ENCODE assay signal across 22 mouse cellular contexts in the genomic region with DNA sequence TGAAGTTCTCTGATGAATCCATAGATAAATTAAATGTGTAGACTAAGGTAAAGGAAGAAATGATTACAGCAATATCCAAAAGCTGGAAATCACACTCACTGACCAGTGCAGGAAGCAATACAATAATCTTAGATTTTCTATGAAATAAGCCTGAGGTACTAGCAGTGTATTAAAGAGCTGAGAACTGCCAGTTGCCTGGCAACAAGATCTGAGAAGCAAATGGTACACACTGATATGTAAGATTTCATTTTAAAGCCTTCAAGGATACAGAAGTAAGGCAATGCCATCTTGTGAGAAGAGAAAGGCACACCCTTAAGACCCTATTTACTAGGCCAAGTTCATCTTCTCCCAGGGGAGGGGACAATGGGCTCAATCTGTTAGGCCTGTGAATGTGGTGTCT. TPM values are rescaled to one million over a fixed set of nuclear protein-coding genes. Genes with fewer than 3 reads are reported as not detected.
A peak's percentile ranks its signal among the peaks of the same experiment; 100 is the strongest.
DNase-seq lines count a peak whose midpoint lies in the region; ATAC-seq and TF ChIP-seq lines count a peak whose summit lies in the region.
"Had no signal": no experiment of that assay in that cellular context is flagged by ENCODE, and none has a peak within 500 bp of the region (broad histone marks: within the 10 kb centered on the region; RNA-seq: fewer than 3 reads in every experiment).

No protein-coding gene starts in this region.

- no peak overlapping the region for H3K9ac ChIP-seq in forebrain, embryonic 13.5 days
- H3K9ac ChIP-seq in forebrain, embryonic 11.5 days (ENCODE audit: low read length): no peak overlapping the region
- no peak overlapping the region for H3K9ac ChIP-seq in hindbrain, embryonic 16.5 days (ENCODE audit: low read depth, low read length)
- H3K9ac ChIP-seq in hindbrain, embryonic 12.5 days: no peak overlapping the region
- no peak overlapping the region for H3K9ac ChIP-seq in midbrain, embryonic 16.5 days (ENCODE audit: low read depth, low read length)
- H3K9ac ChIP-seq in midbrain, embryonic 13.5 days (replicated peaks): no peak overlapping the region
- no peak overlapping the region for H3K9ac ChIP-seq in lung, postnatal 0 days (replicated peaks; ENCODE audit: low read depth)
- H3K9ac ChIP-seq: heart, embryonic 12.5 days had no signal

- no peak for TF ChIP-seq EP300 in lung, postnatal 0 days (IDR thresholded peaks at IDR 0.05)

- TF ChIP-seq CTCF in lung, postnatal 0 days (IDR thresholded peaks at IDR 0.05): no peak

- no peak overlapping the region for H3K27ac ChIP-seq in forebrain, embryonic 13.5 days
- H3K27ac ChIP-seq in forebrain, embryonic 11.5 days (ENCODE audit: low read depth, low read length): no peak overlapping the region
- H3K27ac ChIP-seq in hindbrain, embryonic 16.5 days (ENCODE audit: low read depth, low read length): peak overlapping the region; percentile 54
- no peak overlapping the region for H3K27ac ChIP-seq in hindbrain, embryonic 12.5 days
- peak overlapping the region; percentile 73 for H3K27ac ChIP-seq in midbrain, embryonic 16.5 days (ENCODE audit: low read length)
- no peak overlapping the region for H3K27ac ChIP-seq in midbrain, embryonic 13.5 days
- H3K27ac ChIP-seq in lung, postnatal 0 days (ENCODE audit: low read length): no peak overlapping the region
- H3K27ac ChIP-seq: embryonic facial prominence, embryonic 10.5 days; hindbrain, embryonic 10.5 days had no signal

- no peak overlapping the region for H3K4me3 ChIP-seq in forebrain, embryonic 13.5 days
- no peak overlapping the region for H3K4me3 ChIP-seq in forebrain, embryonic 11.5 days (ENCODE audit: low read depth, low read length)
- no peak overlapping the region for H3K4me3 ChIP-seq in hindbrain, embryonic 16.5 days (ENCODE audit: low read length)
- H3K4me3 ChIP-seq in hindbrain, embryonic 12.5 days: no peak overlapping the region
- H3K4me3 ChIP-seq in midbrain, embryonic 16.5 days (ENCODE audit: low read depth, low read length): no peak overlapping the region
- no peak overlapping the region for H3K4me3 ChIP-seq in midbrain, embryonic 13.5 days (replicated peaks)
- H3K4me3 ChIP-seq in lung, postnatal 0 days (ENCODE audit: low read depth, low read length): no peak overlapping the region
- H3K4me3 ChIP-seq: embryonic facial prominence, embryonic 10.5 days; heart, embryonic 12.5 days; hindbrain, embryonic 10.5 days had no signal

- ATAC-seq in forebrain, embryonic 13.5 days: 0 out of 2 replicates have a peak, but pooled peaks have one; percentile 44
- ATAC-seq in forebrain, embryonic 11.5 days (replicated peaks; ENCODE audit: low FRiP score): no peak
- ATAC-seq in hindbrain, embryonic 16.5 days: peak; percentile 66
- ATAC-seq in hindbrain, embryonic 12.5 days (ENCODE audit: low FRiP score): no peak
- peak; percentile 83 for ATAC-seq in midbrain, embryonic 16.5 days
- ATAC-seq in midbrain, embryonic 13.5 days: no peak
- no peak for ATAC-seq in lung, postnatal 0 days
- ATAC-seq: CD4-positive, CD25-positive, alpha-beta regulatory T cell, adult 4 months; inflammation-experienced regulatory T-cells, adult 6 months; intestine, postnatal 0 days had no signal

- H3K36me3 ChIP-seq in forebrain, embryonic 13.5 days (ENCODE audit: poor library complexity, severe bottlenecking): peaks cover 74% of the 10 kb centered on the region
- no peaks in the 10 kb centered on the region; the same call in 1 of the 2 replicates for H3K36me3 ChIP-seq in forebrain, embryonic 11.5 days (ENCODE audit: control insufficient read depth, insufficient read depth, low read length)
- peaks cover 8% of the 10 kb centered on the region for H3K36me3 ChIP-seq in hindbrain, embryonic 16.5 days (ENCODE audit: control insufficient read depth, insufficient read depth, low read length)
- H3K36me3 ChIP-seq in hindbrain, embryonic 12.5 days: peaks cover 38% of the 10 kb centered on the region
- peaks cover 23% of the 10 kb centered on the region for H3K36me3 ChIP-seq in midbrain, embryonic 16.5 days (ENCODE audit: control insufficient read depth, insufficient read depth, low read length)
- H3K36me3 ChIP-seq in midbrain, embryonic 13.5 days: peaks cover 76% of the 10 kb centered on the region
- H3K36me3 ChIP-seq in lung, postnatal 0 days (ENCODE audit: insufficient read depth, low read length): no peaks in the 10 kb centered on the region
- H3K36me3 ChIP-seq: G1E; heart, embryonic 12.5 days had no signal

- no peak for DNase-seq in forebrain, embryonic 11.5 days (ENCODE audit: low spot score)
- no peak for DNase-seq in lung, postnatal 0 days (ENCODE audit: low spot score)
- DNase-seq in gastrocnemius, postnatal 25 days: no peak
- DNase-seq: adrenal gland, postnatal 10 days; B cell, adult 2 months; cerebellum, adult 18-20 months; cerebellum, adult 9-11 months; cerebellum, postnatal 36 days; gastrocnemius, postnatal 14 days had no signal

- no peaks in the 10 kb centered on the region for H3K27me3 ChIP-seq in forebrain, embryonic 13.5 days
- H3K27me3 ChIP-seq in forebrain, embryonic 11.5 days (ENCODE audit: control insufficient read depth, insufficient read depth, low read length): no peaks in the 10 kb centered on the region
- no peaks in the 10 kb centered on the region for H3K27me3 ChIP-seq in hindbrain, embryonic 16.5 days (replicated peaks; ENCODE audit: control insufficient read depth, insufficient read depth, low read length)
- no peaks in the 10 kb centered on the region for H3K27me3 ChIP-seq in hindbrain, embryonic 12.5 days
- H3K27me3 ChIP-seq in midbrain, embryonic 16.5 days (ENCODE audit: control insufficient read depth, insufficient read depth, low read depth, low read length): no peaks in the 10 kb centered on the region
- H3K27me3 ChIP-seq in midbrain, embryonic 13.5 days: no peaks in the 10 kb centered on the region
- H3K27me3 ChIP-seq in lung, postnatal 0 days (replicated peaks; ENCODE audit: insufficient read depth, low read length): no peaks in the 10 kb centered on the region
- H3K27me3 ChIP-seq: heart, embryonic 12.5 days had no signal

- H3K9me3 ChIP-seq in forebrain, embryonic 13.5 days (replicated peaks): no peaks in the 10 kb centered on the region
- H3K9me3 ChIP-seq in forebrain, embryonic 11.5 days (ENCODE audit: control insufficient read depth, low read length): no peaks in the 10 kb centered on the region
- H3K9me3 ChIP-seq in hindbrain, embryonic 16.5 days (ENCODE audit: control insufficient read depth, low read length): no peaks in the 10 kb centered on the region
- no peaks in the 10 kb centered on the region for H3K9me3 ChIP-seq in hindbrain, embryonic 12.5 days (replicated peaks)
- no peaks in the 10 kb centered on the region for H3K9me3 ChIP-seq in midbrain, embryonic 16.5 days (replicated peaks; ENCODE audit: control insufficient read depth, low read length, poor library complexity, severe bottlenecking)
- no peaks in the 10 kb centered on the region for H3K9me3 ChIP-seq in midbrain, embryonic 13.5 days
- no peaks in the 10 kb centered on the region for H3K9me3 ChIP-seq in lung, postnatal 0 days (ENCODE audit: low read length)
- H3K9me3 ChIP-seq: embryonic facial prominence, embryonic 10.5 days; G1E; heart, embryonic 12.5 days; hindbrain, embryonic 10.5 days had no signal

- no peak overlapping the region for H3K4me2 ChIP-seq in forebrain, embryonic 13.5 days
- no peak overlapping the region for H3K4me2 ChIP-seq in forebrain, embryonic 11.5 days (ENCODE audit: low read depth, low read length, severe bottlenecking)
- no peak overlapping the region for H3K4me2 ChIP-seq in hindbrain, embryonic 16.5 days (ENCODE audit: low read length)
- H3K4me2 ChIP-seq in hindbrain, embryonic 12.5 days (replicated peaks): no peak overlapping the region
- no peak overlapping the region for H3K4me2 ChIP-seq in midbrain, embryonic 16.5 days (ENCODE audit: low read length)
- no peak overlapping the region for H3K4me2 ChIP-seq in midbrain, embryonic 13.5 days (replicated peaks)
- H3K4me2 ChIP-seq in lung, postnatal 0 days (replicated peaks; ENCODE audit: low read depth, low read length): no peak overlapping the region
- H3K4me2 ChIP-seq: heart, embryonic 12.5 days had no signal

- no peaks in the 10 kb centered on the region for H3K4me1 ChIP-seq in forebrain, embryonic 13.5 days
- H3K4me1 ChIP-seq in forebrain, embryonic 11.5 days (replicated peaks; ENCODE audit: control insufficient read depth, insufficient read depth, low read length): no peaks in the 10 kb centered on the region
- peaks cover 2% of the 10 kb centered on the region for H3K4me1 ChIP-seq in hindbrain, embryonic 16.5 days (ENCODE audit: control insufficient read depth, insufficient read depth, low read depth, low read length)
- no peaks in the 10 kb centered on the region for H3K4me1 ChIP-seq in hindbrain, embryonic 12.5 days
- peaks cover 10% of the 10 kb centered on the region for H3K4me1 ChIP-seq in midbrain, embryonic 16.5 days (ENCODE audit: control insufficient read depth, insufficient read depth, low read length)
- H3K4me1 ChIP-seq in midbrain, embryonic 13.5 days (replicated peaks): no peaks in the 10 kb centered on the region
- H3K4me1 ChIP-seq in lung, postnatal 0 days (ENCODE audit: insufficient read depth, low read depth, low read length): no peaks in the 10 kb centered on the region
- H3K4me1 ChIP-seq: embryonic facial prominence, embryonic 10.5 days; hindbrain, embryonic 10.5 days had no signal

RNA-seq across cellular contexts. Expression of a gene that starts 59.4 kb away (rescaled TPM):
- 46.4 and 55.0 TPM in 2 replicates for polyA plus RNA-seq in forebrain, embryonic 13.5 days (2015; fragmentation: Nextera tagmentation; extraction: Ambion mirVana)
- 40.9 and 43.0 TPM in 2 replicates for polyA plus RNA-seq in forebrain, embryonic 11.5 days (2014; fragmentation: Nextera tagmentation; extraction: Ambion mirVana)
- 53.8 and 72.4 TPM in 2 replicates for polyA plus RNA-seq in hindbrain, embryonic 16.5 days (2015; fragmentation: Nextera tagmentation; extraction: Ambion mirVana)
- polyA plus RNA-seq in hindbrain, embryonic 12.5 days (2016; fragmentation: Nextera tagmentation; extraction: Ambion mirVana): 57.6 and 64.2 TPM in 2 replicates
- 88.2 and 90.2 TPM in 2 replicates for polyA plus RNA-seq in midbrain, embryonic 16.5 days (2015; fragmentation: Nextera tagmentation; extraction: Ambion mirVana)
- 74.5 and 77.1 TPM in 2 replicates for polyA plus RNA-seq in midbrain, embryonic 13.5 days (2015; fragmentation: Nextera tagmentation; extraction: Ambion mirVana)
- polyA plus RNA-seq in lung, postnatal 0 days (2015; fragmentation: Nextera tagmentation; extraction: Ambion mirVana): 0.63 and 0.78 TPM in 2 replicates
- 1 to 10 TPM in 1 of 2 experiments, under 1 TPM in 1; 0.72 to 1.1 TPM for total RNA-seq in gastrocnemius, postnatal 25 days (2021)
- total RNA-seq: granulocyte monocyte progenitor cell, adult 5-6 weeks had no signal
- polyA plus RNA-seq: G1E had no signal

Comparison
In these comparisons a context has a peak if more than half of its experiments do, and no peak if none do; other contexts are left out.
1. ATAC-seq: peak in forebrain, embryonic 13.5 days (single experiment), hindbrain, embryonic 16.5 days (single experiment) and midbrain, embryonic 16.5 days (single experiment); none in forebrain, embryonic 11.5 days (single experiment), hindbrain, embryonic 12.5 days (single experiment), midbrain, embryonic 13.5 days (single experiment) and lung, postnatal 0 days (single experiment).
2. H3K27ac ChIP-seq: peak in hindbrain, embryonic 16.5 days (single experiment) and midbrain, embryonic 16.5 days (single experiment); none in forebrain, embryonic 13.5 days (single experiment), forebrain, embryonic 11.5 days (single experiment), hindbrain, embryonic 12.5 days (single experiment), midbrain, embryonic 13.5 days (single experiment) and lung, postnatal 0 days (single experiment).
3. RNA of a gene that starts 59.4 kb away (polyA plus RNA-seq): 88.2 to 90.2 TPM in midbrain, embryonic 16.5 days, 74.5 to 77.1 TPM in midbrain, embryonic 13.5 days, 57.6 to 64.2 TPM in hindbrain, embryonic 12.5 days, 53.8 to 72.4 TPM in hindbrain, embryonic 16.5 days, 46.4 to 55.0 TPM in forebrain, embryonic 13.5 days and 40.9 to 43.0 TPM in forebrain, embryonic 11.5 days; 0.63 to 0.78 TPM in lung, postnatal 0 days; every median in the first group is over 10 times any median in the second.